Mouse (Mus musculus) CD4-positive, CD25-positive, alpha-beta regulatory T cell, adult 4 months (primary cell): ENCODE data around the gene Serpina1a. TPM values are rescaled to one million over a fixed set of nuclear protein-coding genes. Genes with fewer than 3 reads are reported as not detected.
"Not testable (repeated sequence)": the region's sequence is repeated elsewhere in the genome, so short reads cannot be mapped to it uniquely, and the experiment has no call there.

ENCODE experiments used
- ATAC-seq: one replicate; pipeline ENCODE4 v1.8.0; 2017
- polyA plus RNA-seq, 2 experiments: library from polyadenylated mRNA; unstranded; fragments of 100-300 nt; shearing (Covaris generic); gene quantifications; one replicate each; pipeline ENCODE4 v1.2.1; 2017

Serpina1a gene
- polyA plus RNA-seq: not detected

DNA sequence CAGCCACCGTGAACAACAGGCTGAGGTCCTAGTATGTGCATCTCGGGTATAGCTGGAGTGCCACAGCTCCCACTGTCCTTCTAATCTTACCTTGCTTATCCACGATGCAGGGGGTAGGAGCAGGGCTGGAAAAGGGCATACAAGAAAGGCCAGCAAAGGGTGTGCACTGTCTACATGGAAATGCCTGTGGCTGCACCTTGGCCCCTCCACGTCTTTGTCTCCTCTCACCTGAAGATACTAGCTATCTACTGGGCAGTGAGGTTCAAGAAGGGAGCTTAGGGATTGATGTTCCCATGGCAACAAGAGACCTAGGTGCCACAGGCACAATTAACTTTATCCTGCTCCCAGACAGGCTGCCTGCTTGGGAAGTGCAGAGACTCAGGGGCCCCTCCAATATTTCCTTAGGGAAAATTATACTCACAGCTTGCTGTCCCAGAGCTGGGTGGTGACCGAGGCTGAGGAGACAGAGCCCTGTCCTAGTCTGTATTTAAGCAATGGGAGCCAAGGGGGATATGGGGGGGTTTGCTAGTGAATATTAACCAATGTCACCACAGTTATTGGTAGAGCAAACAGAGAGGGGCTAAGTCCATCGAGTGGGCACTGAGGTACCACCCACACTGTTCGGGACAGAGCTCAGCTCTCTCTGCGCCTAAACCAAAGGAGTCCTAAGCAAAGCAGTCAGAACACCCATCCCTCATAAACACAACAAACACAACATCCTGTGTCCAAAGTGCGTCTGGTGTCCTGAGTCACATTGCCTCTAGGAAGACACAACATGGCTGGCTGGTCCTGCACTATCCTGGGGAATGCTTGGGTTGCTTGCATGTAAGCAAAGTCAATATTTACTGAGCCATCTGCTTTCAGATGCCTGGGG, at the start of gene Serpina1a:
Gene Serpina1a (minus strand): TSS at position 462 of the 874 bp plus-strand sequence.
- not testable (repeated sequence) for ATAC-seq

DNA sequence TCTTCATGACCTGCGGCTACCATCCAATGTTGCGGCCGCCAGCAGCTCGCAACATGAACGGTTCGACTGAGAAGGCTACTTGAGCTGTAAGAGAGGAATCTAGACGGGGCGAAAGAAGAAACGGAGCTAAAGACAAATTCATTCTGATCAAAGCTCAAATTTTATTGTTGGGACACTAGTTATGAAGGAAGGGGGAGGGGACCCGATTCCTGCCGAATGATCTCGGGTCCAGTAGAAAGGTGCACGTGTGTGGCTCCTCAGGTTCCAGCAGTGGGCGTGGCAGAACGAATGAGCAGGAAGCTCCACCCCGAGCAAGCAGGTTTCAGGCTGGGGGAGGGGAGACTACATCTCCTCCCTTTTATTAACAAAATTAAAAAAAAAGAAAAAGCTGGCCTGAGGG, 45.8 kb upstream of the Serpina1a start:
- ATAC-seq: not testable (repeated sequence)

DNA sequence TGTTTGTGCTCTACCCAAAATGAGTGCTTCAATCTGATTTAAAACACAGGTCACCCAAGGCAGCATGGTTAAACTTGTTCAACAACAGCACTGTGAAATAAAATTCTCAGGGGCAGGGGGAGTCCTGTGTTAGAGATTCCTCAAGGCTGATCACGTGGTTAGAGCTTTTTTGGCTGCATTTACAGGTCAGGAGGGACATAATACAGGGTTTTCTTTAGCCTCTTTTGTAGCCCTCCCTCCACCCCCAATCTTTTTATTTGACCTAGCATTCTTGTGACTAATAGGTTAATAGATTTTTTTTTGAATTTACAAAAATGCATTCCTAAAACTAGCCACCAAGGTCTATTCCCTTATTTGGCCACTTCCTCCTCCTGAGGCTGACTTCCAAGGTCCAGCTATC, 44.4 kb upstream of the Serpina1a start:
- ATAC-seq: not testable (repeated sequence)

DNA sequence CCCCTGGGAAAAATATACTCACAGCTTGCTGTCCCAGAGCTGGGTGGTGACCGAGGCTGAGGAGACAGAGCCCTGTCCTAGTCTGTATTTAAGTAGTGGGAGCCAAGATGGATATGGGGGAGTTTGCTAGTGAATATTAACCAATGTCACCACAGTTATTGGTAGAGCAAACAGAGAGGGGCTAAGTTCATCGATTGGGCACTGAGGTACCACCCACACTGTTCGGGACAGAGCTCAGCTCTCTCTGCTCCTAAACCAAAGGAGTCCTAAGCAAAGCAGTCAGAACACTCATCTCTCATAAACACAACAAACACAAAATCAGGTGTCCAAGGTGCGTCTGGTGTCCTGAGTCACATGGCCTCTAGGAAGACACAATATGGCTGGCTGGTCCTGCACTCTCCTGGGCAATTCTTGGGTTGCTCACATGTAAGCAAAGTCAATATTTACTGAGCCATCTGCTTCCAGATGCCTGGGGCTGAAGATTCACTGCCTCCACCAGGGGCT, 41.5 kb upstream of the Serpina1a start, which contains the start of gene Serpina1c:
Gene Serpina1c (minus strand): TSS at position 51 of the 504 bp plus-strand sequence.
- ATAC-seq: not testable (repeated sequence)

DNA sequence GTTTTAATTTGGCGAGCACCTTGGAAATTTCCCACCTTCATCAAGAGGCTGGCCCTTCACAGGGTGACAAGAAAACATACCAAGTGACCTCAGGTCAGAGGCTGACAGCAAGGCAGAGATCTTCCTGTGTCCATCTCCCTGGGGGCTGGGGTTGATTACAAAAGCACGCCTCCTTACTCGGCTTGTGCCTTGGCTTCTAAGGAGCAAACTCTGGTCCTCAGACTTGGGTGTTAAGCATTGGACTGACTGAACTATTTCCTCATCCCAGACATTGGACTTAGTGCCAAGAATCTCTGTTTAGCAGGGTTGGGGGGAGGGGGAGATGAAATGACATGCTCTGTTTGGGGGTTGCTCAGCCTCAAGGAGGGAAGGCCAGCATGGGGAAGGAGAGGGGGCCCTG, 38.6 kb upstream of the Serpina1a start:
- not testable (repeated sequence) for ATAC-seq

DNA sequence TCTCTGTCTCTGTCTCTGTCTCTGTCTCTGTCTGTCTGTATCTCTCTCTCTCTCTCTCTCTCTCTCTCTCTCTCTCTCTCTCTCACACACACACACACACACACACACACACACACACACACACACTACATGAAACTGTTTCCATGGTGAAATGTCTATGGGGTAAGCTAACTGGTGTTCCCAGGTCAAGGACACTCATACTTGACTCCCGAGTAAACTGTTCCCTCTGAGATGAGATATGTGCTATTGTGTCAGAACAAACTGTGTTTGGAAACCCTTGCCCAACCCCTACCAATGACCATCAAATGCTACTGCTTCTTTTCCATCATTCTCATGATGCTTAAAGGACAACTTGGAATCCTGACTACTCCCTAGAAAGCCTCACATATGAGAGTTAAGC, 3.5 kb upstream of the Serpina1a start:
- not testable (repeated sequence) for ATAC-seq

DNA sequence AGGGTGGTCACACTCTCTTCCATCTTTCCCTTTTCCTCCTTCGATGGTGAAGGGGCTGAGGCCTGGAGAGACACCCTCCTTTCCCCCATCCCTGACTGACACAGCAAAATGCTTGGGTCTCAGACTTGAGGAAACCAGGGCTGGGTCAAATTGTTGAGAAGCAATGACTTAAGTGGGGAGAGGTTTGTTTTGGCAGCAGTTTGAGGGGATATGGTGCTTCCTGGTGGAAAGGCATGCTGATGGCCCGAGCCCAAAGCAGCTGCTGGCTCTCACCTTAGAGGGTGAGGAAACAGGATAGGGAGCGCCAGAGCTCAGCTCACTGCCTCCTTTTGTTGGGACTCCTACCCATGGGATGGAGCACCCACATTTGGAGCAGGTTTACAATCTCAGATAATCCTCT, 2.4 kb downstream of the Serpina1a start:
- ATAC-seq: no peak

DNA sequence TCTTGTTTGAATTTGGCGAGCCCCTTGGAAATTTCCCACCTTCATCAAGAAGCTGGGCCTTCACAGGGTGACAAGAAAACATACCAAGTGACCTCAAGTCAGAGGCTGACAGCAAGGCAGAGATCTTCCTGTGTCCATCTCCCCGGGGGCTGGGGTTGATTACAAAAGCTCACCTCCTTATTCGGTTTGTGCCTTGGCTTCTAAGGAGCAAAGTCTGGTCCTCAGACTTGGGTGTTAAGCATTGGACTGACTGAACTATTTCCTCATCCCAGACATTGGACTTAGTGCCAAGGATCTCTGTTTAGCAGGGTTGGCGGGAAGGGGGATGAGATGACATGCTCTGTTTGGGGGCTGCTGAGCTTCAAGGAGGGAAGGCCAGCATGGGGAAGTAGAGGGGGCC, 2.8 kb downstream of the Serpina1a start:
- not testable (repeated sequence) for ATAC-seq

DNA sequence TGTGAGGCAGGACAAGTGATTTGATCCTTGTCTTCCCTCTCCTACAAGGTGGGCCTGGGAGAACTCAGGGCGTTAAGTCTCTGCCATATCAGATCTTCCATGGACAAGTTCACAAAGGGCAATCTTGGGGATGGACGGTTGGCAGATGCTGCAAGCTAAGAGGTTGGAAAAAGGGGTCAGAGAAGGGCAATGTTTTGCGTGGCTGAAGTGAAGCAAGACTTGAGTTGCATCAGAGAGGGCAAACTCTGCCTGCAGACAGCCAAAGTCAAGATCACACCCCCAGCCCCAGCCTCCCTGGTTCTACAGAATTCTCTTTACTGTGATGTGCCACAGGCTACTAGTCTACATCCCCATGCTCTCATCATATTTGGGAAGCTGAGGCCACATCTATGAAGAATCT, 3.8 kb downstream of the Serpina1a start:
- ATAC-seq: not testable (repeated sequence)

DNA sequence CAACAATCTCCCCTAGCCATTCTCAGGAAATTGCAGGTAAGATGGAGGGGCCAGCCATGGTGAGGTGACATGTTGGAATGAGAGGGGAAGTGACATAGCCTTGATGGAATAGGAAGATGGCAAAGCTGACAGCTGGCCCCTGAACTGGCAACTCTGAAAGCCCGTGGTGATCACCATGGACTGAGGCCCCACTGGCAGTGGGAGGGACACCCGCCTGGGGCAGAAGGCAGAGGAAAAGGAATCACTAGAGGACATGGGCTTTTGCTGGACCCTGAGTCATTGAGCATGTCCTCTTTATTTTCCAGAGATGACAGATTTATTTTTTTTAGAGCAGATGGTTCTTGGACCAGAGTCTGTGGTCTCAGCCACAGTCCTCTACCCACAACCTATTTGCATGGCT, 10.3 kb downstream of the Serpina1a start:
- ATAC-seq: not testable (repeated sequence)

DNA sequence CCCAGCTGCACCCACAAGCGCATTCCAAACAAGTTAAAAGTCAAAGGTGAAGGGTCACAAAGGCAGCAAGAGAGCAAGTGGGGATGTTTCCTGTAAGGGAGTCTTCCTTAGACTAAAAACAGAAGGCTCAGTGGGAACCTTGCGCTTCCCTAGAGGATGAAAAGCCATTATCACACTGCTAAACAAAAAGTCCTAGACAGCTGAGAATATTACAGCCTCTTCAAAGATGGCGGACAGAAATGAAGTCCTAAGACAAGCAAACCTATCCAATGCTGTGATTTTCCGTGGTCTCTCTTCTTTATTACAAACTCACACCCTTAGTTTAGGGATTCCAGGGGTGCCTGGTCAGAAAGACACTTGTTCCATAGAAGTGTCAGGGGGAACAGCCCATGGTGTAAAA, 33.1 kb downstream of the Serpina1a start, which contains the start of gene Serpina1b:
Gene Serpina1b (minus strand): TSS at position 101 of the 400 bp plus-strand sequence.
- not testable (repeated sequence) for ATAC-seq

DNA sequence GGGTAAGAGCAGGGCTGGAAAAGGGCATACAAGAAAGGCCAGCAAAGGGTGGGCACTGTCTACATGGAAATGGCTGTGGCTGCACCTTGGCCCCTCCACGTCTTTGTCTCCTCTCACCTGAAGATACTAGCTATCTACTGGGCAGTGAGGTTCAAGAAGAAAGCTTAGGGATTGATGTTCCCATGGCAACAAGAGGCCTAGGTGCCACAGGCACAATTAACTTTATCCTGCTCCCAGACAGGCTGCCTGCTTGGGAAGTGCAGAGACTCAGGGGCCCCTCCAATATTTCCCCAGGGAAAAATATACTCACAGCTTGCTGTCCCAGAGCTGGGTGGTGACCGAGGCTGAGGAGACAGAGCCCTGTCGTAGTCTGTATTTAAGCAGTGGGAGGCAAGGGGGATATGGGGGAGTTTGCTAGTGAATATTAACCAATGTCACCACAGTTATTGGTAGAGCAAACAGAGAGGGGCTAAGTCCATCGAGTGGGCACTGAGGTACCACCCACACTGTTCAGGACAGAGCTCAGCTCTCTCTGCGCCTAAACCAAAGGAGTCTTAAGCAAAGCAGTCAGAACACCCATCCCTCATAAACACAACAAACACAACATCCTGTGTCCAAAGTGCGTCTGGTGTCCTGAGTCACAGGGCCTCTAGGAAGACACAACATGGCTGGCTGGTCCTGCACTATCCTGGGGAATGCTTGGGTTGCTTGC, 35.5 kb downstream of the Serpina1a start:
- ATAC-seq: not testable (repeated sequence)

DNA sequence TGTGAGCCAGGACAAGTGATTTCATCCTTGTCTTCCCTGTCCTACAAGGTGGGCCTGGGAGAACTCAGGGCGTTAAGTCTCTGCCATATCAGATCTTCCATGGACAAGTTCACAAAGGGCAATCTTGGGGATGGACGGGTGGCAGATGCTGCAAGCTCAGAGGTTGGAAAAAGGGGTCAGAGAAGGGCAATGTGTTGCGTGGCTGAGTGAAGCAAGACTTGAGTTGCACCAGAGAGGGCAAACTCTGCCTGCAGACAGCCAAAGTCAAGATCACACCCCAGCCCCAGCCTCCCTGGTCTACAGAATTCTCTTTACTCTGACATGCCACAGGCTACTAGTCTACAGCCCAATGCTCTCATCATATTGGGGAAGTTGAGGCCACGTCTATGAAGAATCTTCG, 39.5 kb downstream of the Serpina1a start:
- ATAC-seq: not testable (repeated sequence)

Other genes starting within 250 kb of the Serpina1a start
- not detected for gene Serpina10, start 232.1 kb downstream of the Serpina1a start, polyA plus RNA-seq
- not detected for gene Serpina6, start 206.3 kb downstream of the Serpina1a start, polyA plus RNA-seq
- gene Serpina16, start 187.4 kb downstream of the Serpina1a start, polyA plus RNA-seq: not detected
- not detected for gene Serpina1f, start 168.0 kb downstream of the Serpina1a start, polyA plus RNA-seq
- not detected for gene Serpina1d, start 90.0 kb downstream of the Serpina1a start, polyA plus RNA-seq
- not detected for gene Serpina1b, start 33.2 kb downstream of the Serpina1a start, polyA plus RNA-seq
- not detected for gene Serpina1c, start 41.3 kb upstream of the Serpina1a start, polyA plus RNA-seq
- not detected for gene Serpina1e, start 95.4 kb upstream of the Serpina1a start, polyA plus RNA-seq
- gene Serpina11, start 126.4 kb upstream of the Serpina1a start, polyA plus RNA-seq: not detected
- gene Serpina9, start 150.2 kb upstream of the Serpina1a start, polyA plus RNA-seq: 1 to 10 TPM; 1.8 to 4.8 TPM
- gene Serpina12, start 180.9 kb upstream of the Serpina1a start, polyA plus RNA-seq: under 1 TPM in 1 of 2 experiments, not detected in 1; 0.26 TPM
- not detected for gene Serpina5, start 237.6 kb upstream of the Serpina1a start, polyA plus RNA-seq
- not detected for gene Serpina3a, start 249.2 kb upstream of the Serpina1a start, polyA plus RNA-seq